Mouse (Mus musculus) C2C12 (cell line): ENCODE measurements at regions not wholly inside any gene's neighbourhood (a gene's known extent, or its start where the extent isn't known, plus 50 kb on each side); places are given as distances from the start of the nearest gene placed in this dataset.
"Not testable (repeated sequence)": the region's sequence is repeated elsewhere in the genome, so short reads cannot be mapped to it uniquely, and the experiment has no call there.

Experiments
- CEBPB ChIP-seq: IDR thresholded peaks from one replicate; pipeline ENCODE4 v1.6.1; 2011; ENCODE audit warnings: low read depth, mild to moderate bottlenecking, control low read depth, moderate library complexity
- CTCF ChIP-seq: IDR thresholded peaks from one replicate; pipeline ENCODE4 v1.5.1; 2011; ENCODE audit not compliant: control insufficient read depth, insufficient read depth, insufficient read length
- FOSL1 ChIP-seq: IDR thresholded peaks from one replicate; pipeline ENCODE4 v1.8.0; 2011; ENCODE audit warnings: mild to moderate bottlenecking, low read length; ENCODE audit not compliant: poor library complexity, insufficient read depth, severe bottlenecking
- MAX ChIP-seq: IDR thresholded peaks from one replicate; pipeline ENCODE4 v1.6.1; 2011; ENCODE audit warnings: mild to moderate bottlenecking, control low read depth
- MYOD1 ChIP-seq: IDR thresholded peaks from one replicate; pipeline ENCODE4 v1.6.1; 2011; ENCODE audit warnings: low read depth; ENCODE audit not compliant: control insufficient read depth, insufficient read length
- USF1 ChIP-seq: IDR thresholded peaks from one replicate; pipeline ENCODE4 v1.6.1; 2011; ENCODE audit warnings: low read depth, mild to moderate bottlenecking, control low read depth, moderate library complexity

GRCm38 (mm10) chrX:75734628-75735302 lies 140.2 kb downstream of the Pls3 start:
- not testable (repeated sequence) for TF ChIP-seq CEBPB, FOSL1, MAX, CTCF, USF1, MYOD1
